Mouse (Mus musculus) adrenal gland, postnatal 10 days (tissue): ENCODE measurements at regions not wholly inside any gene's neighbourhood (a gene's known extent, or its start where the extent isn't known, plus 50 kb on each side); places are given as distances from the start of the nearest gene placed in this dataset.

ENCODE experiments used
- DNase-seq: peaks from one replicate; pipeline ENCODE4 v3.0.0; 2021; ENCODE audit warnings: mixed read lengths

DNA sequence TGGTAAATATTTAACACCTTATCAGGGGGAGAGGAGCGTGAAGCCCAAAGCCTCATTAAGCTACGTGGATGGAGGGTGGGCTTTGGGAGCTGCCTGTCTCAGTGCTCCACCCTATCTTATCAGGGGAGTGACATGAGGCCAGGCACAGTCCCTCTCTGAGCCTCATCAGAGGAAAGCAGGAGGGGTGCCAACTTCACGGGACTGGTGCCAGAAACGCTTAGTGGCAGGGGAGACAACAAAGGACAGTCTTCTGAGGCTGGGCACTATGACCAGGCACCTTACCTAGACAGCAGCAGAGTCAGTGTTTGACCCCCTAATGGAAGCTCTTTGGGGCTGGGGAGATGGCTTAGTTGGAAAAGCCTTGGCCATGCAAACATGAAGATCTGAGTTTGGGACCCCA lies 49.9 kb upstream of the 3110018I06Rik start:
- peak; percentile 19 for DNase-seq
